Mouse (Mus musculus): ENCODE results near the gene Srcap.

- TF ChIP-seq EP300 (IDR thresholded peaks at IDR 0.05; ENCODE audit: low read depth) = no peak
- peak; percentile 42 for TF ChIP-seq CTCF (IDR thresholded peaks at IDR 0.05; ENCODE audit: low read depth)
These were observed 40.2 kb upstream of the Srcap start for GRCm38 (mm10) chr7:127471646-127472010.
